Mouse (Mus musculus) naive thymus-derived CD4-positive, alpha-beta T cell, adult 2 months (primary cell): ENCODE measurements around the gene Rtf1.
"Not testable (repeated sequence)": the region's sequence is repeated elsewhere in the genome, so short reads cannot be mapped to it uniquely, and the experiment has no call there.

Experiments
- DNase-seq: peaks from one replicate; pipeline ENCODE4 v3.0.0-alpha.2; 2011; ENCODE audit warnings: low read depth

Rtf1 gene

DNA sequence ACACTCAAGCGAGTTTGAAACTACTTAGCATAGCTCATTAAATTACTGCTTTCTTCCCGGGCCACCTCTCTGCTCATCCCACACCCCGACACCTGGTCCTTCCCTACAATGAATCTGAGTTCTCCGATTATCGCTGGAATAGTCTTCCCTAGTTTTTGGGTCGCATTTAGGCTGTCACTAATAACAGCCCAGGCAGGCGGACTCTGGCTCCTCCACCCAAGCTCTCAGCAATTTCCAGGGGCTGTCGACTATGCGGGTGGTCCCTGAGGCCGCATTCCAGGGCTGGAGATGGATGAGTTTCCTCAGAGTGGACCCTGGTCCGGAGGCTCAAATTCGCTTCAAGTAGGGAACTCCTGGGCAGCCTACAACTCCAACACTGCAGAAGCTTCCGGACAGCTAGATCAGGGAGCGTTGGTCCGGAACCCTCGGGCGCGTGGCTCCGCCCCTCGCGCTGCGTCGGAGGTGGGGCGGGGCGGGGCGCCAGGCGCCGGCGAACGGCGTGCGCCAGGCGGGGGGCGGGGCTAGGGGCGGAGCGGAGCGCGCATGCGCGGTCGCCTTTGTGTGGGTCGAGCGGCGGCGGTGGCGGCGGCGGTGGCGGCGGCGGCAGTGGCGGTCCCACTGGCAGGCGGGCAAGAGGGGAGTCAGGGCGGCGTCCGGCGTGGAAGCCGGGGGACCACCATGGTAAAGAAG lies at the start of gene Rtf1:
Gene Rtf1, plus strand, starts transcription at position 544 of the 690 bp plus-strand sequence.
- peak; percentile 95 for DNase-seq

DNA sequence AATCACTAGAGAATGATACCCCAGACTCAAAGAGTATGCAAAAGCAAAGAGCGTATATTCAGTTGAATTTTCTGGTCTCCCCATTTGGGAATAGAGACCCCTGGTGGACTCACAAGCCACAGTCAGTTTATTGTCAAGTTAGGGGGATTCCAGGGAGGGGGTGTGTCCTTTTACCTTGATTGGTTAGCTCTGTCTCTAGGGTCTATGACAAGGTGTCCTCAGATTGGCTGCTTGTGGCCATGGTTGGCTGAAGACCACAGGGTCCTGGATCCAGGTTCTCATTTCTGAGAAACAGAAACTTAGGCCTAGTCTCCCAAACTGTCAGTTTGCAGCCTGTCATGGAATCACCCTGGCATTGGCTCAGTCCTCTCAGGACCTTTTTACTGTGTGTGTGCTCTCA lies 38.1 kb upstream of the Rtf1 start:
- DNase-seq: no peak

DNA sequence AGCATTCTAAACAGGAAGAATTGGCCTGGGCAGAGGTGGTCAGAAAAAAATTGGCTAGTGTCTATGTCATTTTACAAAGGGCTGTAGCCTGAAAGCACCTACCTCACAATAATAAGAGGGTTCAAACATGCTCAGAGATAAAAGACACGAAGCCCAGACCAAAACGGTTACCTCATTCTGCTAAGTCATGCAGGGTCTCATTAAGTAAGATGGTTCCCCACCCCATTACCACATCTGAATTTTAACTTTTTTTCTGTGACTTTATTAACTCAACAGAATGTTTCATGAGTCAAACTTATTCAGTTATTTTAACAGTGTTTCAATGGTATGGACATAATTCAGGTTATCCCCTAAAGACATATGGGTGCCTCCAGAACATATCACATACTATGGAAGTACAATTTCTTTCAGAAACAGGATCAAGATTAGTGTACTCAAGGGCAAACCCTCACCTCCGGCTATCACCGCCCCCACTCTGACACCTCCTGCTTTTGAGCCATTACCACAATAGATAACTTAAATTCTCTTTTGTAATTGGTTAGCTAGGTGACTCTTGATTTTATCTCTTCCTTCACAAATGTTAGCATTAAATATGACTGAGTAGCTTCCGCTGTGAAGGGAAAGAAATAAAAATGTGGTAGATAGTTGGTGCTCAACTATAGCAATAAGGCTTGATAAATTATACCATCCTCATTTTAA lies 33.5 kb upstream of the Rtf1 start:
- DNase-seq: no peak

DNA sequence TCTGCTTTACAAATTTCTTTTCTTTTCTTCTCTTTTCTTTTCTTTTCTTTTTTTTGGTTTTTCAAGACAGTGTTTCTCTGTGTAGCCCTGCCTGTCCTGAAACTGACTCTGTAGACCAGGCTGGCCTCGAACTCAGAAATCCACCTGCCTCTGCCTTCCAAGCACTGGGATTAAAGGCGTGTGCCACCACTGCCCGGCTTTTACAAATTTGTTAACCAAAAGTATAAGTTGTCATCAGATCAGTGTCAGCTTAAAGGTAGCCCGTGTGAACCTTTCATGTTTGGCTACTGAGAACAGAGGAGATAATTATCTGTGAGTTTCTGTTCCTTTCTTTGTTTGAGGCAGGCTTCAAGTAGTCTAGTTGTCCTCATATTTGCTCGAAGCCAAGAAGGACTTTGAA lies 30.6 kb upstream of the Rtf1 start:
- no peak for DNase-seq

DNA sequence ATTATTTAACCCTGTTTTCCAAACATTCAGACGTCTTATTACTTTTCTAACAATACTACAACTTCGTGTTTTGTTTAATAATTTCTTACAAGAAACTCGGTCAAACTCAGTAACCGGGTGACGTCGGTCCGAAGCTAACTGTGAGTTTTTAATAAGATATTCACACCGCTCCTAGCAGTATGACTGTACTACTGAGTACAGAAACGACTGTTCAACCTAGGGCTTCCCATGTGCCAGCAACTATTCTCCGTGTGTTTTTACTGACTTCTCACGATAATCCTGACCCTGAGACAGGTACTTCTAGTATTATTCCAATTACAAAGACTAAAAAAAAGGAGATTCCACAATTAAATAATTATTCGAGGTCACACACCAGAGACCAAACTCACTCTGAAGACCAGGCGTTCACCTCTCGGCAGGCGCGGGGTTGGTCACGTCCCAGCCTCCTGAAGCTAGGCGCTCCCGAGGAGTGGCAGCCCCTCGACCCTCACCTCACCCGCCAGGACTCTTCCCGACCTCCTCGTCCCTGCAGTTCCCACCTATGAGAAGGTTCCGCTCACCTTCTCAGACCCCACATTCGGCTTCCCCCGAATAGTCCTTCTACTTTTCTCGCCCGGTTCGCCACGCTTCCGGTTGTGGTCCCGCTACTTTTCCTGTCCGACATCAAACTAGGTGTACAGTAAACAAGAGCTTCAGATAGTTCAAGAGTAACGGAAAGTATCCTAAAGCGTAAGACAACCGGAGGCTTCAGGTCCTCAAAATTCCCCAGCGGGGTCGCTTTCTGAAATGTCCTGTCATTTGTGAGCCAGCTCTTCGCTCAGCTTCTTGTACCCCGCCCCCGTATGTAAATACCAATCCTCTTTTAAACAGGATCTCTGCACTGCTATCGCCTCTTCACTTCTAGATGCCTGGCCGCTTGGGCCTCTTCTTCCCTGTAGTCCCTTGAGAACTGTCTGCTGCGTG lies 12.4 kb upstream of the Rtf1 start, which contains the start of gene Ndufaf1:
Gene Ndufaf1, minus strand, starts transcription at position 608 of the 963 bp plus-strand sequence.
- DNase-seq: peak; percentile 77

DNA sequence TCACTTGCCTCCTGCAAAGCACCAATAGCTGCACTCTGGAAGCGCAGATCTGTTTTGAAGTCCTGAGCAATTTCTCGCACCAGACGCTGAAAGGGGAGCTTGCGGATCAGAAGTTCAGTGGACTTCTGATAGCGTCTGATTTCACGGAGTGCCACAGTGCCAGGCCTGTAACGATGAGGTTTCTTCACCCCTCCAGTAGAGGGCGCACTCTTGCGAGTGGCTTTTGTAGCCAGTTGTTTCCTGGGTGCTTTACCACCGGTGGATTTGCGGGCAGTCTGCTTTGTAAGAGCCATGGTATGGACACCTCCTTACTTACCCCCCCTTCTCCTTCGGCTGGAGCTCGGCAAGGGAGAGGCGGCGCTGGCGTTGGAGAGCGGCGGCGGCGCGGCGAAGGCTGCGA lies 9.1 kb upstream of the Rtf1 start:
- DNase-seq: not testable (repeated sequence)

DNA sequence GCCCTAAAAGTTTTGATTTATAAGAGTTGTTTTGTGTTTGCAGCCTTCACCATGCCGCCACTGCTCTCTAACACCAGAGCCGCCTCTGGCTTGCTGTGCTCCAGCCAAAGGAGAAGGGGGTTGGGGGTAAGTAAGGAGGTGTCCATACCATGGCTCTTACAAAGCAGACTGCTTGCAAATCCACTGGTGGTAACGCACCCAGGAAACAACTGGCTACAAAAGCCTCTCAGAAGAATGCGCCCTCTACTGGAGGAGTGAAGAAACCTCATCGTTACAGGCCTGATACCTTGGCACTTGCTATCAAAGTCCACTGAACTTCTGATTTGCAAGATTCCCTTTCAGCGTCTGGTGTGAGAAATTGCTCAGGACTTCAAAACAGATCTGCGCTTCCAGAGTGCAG lies 5.9 kb upstream of the Rtf1 start:
- DNase-seq: peak; percentile 78

DNA sequence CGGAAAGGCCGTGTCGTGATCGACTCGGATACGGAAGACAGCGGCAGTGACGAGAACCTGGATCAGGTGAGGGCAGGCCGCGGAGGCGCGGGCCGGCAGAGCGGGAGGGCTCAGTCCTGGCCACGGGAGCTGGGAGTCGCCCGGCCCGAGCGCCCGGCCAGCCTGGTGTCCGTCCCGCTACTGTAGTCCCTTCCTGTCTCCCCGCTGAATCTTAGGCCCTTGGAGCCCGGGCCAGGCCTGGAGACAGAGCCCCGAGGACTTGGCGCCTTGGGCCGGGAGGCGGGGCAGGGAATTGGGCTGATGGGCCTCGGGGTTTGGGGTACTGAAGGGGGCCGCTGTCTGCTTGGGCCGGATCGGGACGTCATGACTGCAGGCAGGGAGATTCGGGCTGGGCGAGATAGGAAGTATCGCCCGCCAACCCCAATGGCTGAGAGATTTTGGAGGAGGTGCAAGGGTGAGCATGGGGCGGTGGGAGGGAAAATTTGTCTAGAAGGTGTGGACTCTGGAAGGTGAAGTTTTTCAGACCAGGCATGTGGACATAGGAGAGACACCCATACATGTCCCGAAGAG lies 432 bp downstream of the Rtf1 start:
- peak; percentile 67 for DNase-seq

DNA sequence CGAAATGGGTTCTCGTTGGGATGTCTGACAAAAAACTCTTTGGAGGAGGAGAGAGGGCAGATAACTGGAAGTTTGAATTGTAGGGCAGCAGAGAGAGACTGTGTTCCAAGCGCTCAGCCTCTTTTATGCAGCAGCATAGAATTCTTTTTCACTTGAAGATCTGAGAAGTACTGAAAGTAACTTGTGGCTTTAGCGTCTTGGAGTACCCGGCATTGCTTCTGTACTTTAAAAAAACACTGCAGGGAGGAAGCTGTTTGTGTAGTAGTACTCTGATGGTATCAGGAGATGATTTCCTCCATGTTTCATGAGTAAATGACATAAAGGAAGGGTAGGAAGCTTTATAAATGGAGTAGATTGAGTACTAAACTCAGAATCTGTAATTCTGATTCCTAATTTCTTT lies 963 bp downstream of the Rtf1 start:
- DNase-seq: peak; percentile 58

DNA sequence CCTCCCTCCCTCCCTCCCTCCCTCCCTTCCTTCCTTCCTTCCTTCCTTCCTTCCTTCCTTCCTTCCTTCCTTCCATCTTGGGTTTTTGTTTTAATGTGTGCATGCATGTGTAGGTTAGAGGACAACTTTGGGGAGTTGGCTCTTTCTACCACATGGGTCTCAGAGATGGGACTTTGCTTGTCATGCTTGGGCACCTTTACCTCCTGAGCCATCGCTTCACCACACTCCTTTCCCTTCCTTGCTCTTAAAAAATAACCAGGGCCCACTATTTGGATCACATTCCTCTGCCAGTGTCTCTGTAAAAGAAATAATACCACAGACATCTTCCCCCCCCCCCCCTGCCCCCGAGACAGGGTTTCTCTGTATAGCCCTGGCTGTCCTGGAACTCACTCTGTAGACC lies 8.8 kb downstream of the Rtf1 start:
- no peak for DNase-seq

DNA sequence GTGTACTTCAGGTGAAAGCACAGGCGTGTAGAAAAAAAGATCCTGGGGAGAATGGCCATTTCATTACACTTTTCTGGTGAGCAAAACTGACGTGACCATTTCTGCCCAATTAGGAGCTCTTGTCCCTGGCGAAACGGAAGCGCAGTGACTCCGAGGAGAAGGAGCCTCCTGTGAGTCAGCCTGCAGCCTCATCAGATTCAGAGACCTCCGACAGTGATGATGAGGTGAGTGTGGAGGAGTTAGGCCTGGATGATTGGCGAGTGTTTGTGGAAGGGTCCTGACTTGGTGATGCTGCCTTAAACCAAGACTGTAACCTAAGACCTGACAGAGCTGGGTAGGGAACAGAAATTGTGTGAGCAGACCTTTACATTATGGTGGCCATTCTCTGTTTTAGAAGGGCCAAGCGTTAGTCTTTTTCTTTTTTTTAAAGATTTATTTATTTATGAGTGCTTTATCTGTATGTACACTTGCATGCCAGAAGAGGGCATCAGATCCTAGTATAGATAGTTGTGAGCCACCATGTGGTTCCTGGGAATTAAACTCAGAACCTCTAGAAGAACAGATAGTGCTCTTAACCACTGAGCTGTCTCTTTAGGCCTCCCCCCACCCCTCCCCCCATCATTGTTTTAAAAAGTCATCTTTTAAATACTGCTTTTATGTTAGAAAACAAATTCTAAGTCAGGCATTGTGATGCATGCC lies 17.3 kb downstream of the Rtf1 start:
- peak; percentile 16 for DNase-seq

DNA sequence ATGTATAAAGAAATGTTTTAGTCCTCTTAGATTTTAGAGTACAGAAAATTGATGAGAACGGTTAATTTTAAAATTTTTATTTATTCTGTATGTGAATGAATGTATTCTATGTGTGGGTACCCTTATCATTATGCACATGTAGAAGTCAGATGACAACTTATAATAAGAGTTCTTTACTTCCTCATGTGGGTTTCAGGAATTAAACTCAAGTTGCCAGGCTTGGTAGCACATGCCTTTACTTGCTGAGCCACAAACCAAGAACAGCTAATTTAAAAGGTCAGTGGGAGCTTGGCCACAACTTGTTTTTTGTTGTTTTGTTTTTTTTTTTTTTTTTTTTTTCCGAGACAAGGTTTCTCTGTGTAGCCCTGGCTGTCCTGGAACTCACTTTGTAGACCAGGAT lies 20.0 kb downstream of the Rtf1 start:
- DNase-seq: no peak

DNA sequence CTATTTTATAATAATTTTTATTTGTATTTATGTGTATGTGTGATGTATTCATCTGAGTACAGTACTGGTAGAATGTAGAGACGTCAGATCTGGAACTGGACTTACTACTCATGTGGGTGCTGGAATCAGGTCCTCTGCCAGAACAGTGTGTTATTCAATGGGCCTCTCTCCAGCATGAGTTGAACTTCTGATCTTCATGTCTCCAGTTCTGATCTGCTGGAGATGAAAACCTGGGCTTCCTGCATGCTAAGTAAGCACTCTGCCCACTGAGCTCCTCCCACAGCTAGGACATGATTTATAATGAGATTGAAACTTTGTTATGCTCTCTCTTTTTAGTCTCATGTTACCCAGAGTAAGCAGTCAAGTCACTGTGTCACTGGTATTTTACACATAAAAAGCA lies 21.2 kb downstream of the Rtf1 start:
- DNase-seq: no peak

DNA sequence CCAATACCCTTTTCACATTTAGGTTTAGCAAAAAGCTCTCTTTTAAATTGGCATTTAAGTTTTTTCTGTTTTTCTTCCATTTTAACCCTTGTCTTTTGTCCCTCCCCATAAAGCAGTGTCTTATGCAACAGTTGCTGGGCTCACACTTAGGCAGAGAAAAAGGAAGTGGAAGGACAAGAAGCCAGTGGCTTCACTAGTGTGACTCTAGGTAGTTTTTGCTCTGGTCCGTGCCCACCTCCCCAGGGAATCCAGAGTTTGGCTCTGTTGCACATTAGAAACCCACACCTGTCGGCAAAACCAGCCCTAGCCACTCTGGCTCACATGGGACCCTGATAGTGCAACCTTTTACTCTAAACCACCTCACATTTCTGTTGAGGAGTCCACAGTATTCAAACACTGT lies 23.6 kb downstream of the Rtf1 start:
- no peak for DNase-seq

DNA sequence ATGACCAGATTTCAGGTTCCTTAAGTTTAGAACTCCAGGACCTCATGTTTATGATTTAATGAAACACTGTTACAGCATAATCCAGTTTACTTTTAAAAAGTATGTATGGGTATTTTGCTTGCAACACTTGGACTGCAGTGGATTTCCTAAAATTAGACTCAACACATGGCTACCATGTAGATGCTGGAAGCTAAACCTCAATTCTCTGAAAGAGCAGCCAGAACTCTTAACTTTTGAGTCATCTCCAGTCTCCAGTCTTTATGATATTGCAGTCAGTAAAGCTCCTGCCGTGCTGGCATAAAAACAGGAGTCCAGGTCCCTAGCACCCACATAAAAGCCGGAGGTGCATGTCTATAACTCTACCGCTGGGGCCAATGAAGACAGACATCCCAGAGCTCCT lies 25.1 kb downstream of the Rtf1 start:
- no peak for DNase-seq

DNA sequence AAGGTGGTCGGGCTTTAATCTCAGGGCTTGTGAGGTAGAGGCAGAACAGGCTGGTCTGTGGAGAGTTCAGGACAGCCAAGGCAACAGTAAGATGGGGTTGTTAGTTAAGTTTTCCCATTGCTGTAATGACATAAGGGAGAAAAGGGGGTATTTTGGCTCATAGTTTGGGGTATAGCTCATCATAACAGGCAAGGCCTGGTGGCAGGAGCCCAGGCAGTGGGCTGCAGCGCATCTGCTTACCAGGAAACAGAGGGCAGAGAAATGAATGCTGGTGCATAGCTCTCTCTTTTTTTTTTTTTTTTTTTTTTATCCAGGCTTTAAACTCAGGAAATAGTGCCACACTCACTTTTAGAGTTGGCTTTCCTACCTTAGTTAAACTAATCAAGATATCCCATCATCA lies 28.3 kb downstream of the Rtf1 start:
- DNase-seq: no peak

DNA sequence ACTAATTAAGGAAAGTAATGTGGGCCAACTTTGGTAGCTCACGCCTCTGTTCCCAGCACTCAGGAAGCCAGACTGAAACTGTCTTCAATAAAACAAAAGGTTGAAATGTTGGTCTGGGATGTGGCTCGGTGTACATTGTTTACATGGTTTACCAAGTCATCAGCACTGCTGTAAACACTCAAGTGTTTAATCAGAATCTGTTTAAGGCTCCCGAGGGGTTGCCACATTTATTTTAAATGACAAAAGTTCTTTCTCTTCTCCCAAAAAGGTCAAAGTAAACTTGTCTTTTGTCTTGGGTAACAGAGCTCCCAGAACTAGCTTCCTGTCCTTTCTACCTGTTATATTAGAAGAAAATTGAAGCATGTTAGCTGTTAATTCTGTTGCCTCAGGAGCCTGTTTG lies 32.8 kb downstream of the Rtf1 start:
- DNase-seq: no peak

DNA sequence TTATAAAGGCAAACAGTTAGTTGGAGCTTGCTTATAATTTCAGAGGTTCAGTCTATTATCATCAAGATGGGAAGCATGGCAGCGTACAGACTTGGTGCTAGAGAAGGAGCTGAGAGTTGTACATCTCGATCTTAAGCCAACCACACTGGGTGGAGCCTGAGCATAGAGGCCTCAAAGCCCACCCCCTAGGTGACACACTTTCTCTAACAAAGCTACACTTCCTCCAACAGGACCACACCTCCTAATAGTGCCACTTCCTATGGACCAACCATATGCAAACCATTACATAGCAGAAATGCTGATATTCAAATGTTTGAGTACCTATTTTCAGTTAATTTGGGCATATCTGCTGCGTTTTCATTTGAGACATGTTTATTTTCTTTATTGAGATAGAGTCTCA lies 35.1 kb downstream of the Rtf1 start:
- DNase-seq: no peak

DNA sequence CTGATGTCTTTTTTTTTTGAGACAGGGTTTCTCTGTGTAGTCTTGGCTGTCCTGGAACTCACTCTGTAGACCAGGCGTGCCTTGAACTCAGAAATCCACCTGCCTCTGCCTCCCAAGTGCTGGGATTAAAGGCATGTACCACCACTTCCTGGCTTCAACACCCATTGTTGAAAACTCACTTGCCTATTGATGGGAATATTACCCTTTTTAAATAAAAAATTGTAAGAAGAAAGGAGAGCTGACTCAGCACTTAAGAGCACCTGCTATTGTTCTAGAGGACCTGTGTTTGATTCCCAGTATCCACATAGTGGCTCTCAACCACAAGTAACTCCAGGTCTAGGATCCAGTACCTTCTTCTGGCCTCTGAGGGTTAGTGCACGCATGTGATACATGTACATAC lies 41.0 kb downstream of the Rtf1 start:
- DNase-seq: not testable (repeated sequence)

DNA sequence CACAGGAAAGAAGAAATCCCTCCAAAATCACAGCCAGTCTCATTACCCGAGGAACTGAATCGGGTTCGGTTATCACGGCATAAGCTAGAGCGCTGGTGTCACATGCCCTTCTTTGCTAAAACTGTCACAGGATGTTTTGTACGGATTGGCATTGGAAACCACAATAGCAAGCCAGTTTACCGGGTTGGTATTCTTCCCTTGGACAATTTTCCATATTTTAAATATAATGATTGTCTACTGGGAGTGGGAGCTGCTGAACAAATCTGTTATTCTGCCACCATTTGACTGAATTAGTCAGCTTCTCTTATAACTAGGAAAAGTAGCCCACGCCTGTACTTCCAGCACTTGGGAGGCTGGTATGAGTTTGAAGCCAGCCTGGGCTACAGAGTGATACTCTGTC lies 46.2 kb downstream of the Rtf1 start:
- DNase-seq: no peak

DNA sequence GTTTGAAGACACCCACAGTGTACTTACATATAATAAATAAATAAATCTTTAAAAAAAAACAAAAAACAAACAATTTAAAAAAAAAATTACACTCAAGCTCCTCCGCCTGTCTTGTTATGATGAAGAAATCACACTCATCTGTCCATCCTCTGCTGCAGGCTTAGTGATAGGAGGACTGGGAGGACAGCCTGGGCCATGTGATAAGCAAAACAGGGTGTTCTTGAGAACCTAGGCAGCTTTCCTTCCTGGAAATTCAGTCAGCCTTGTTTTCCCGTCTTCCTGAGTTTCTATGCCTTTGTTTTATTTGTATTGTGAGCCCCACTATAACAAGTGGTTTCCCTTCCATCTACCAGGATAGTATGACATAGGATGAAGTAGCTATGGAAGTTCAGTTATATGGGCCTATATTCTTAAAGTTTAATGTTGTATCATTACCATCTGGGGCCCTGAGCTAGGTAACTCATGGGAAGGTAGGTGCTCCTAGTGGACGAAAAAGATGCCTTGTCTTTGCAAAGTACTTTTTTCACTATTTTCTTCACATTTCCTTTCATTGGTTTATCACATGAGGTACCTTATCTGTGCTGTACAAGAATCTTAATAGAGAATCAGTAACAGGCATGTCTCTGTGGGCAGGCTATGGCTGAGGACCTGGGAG lies 53.0 kb downstream of the Rtf1 start:
- no peak for DNase-seq
